Mouse (Mus musculus): Measurements from ENCODE around the gene Reep6.

Reep6 gene

DNA sequence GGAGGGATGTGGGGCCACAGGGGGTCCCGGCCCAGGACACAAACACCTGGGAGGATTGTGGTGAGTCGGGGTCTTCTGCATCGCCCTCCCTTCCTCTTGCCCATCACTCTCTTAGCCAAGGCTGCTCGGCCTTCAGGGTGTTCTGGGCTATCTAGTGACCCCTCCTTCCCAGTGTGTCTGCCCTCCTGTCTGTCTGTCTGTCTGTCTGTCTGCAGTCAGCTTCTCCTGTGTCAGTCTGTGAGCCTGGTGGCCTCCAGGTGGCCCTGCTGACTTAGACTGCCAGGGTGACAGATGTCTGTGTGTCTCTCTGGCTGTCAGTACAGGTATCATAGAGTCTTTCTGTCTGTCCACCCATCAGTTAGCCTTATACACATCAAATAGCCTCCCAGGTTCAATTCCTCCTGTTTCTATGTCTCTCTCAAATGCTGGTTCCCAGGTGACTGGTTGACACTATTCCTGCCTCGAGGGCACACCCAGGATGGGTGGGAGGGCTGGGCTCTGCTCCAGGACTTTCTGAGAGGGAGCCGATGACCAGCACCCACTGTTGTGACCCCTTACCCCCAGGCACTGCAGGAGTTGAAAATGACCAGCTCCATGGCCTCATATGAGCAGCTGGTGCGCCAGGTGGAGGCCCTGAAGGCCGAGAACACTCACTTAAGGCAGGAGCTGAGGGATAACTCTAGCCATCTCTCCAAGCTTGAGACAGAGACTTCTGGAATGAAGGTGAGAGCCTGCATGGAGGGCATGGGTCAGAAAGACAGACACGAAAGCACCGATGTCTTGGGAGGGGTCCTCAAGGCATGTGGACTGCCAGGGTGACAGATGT, 28.3 kb upstream of the Reep6 start:
- DNase-seq, result peak; percentile 67

DNA sequence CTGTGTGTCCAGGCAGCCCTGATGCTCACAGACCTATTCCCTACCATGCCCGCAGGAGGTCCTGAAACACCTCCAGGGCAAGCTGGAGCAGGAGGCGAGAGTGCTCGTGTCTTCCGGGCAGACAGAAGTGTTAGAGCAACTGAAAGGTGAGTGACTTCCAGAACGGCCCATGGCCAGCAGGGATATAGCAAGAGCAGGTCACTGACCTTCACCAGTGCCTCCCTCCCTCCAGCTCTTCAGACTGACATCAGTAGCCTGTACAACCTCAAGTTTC, 27.7 kb upstream of the Reep6 start:
- no peak for DNase-seq

DNA sequence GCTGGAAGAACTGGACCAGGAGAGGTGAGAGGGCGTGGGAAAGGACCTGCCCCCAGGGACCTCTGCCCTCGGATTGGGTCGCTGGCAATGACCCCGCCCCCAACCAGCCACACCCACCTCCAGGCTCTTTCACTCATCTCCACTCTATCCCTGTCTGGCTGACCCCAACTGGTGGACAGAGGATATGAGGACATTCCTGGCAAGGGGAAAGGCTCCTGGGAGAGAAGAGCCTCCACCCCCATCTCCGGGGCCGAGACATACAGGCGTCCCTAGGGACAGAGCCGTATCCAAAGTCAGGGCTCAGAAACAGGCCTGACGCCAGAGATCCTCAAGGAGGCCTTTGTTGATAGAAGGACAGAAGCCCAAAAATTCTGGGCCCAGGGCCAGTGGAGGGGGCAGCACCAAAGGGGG, 27.3 kb upstream of the Reep6 start:
- DNase-seq, result peak; percentile 81

DNA sequence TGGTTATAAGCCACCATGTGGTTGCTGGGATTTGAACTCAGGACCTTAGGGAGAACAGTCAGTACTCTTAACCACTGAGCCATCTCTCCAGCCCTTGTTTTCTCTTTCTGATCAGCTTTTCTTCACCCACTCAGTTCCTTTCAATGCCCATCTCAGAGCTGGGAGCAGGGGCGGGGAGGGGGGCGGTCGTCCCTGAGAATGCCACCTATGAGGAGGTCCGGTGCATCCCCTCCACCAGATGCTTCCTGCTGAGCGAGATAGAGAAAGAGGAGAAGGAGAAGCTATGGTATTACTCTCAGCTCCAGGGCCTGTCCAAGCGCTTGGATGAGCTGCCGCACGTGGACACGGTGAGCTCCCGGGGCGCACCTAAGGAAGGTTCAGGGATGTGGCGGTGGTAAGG, 25.3 kb upstream of the Reep6 start:
- no peak for DNase-seq

DNA sequence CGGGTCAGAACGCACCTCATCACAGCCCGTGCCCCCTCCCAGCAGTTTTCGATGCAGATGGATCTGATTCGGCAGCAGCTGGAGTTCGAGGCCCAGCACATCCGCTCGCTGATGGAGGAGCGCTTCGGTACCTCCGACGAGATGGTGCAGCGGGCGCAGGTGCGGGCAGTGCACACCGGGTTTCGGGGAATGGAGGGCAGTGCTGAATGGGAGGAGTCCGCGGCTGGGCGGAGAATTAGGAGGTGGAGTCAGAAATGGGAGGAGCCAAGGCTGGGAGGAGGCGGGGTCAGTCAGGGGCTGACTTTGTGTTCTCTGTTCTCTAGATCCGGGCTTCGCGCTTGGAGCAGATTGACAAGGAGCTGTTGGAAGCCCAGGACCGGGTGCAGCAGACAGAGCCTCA, 24.9 kb upstream of the Reep6 start:
- DNase-seq, result no peak

DNA sequence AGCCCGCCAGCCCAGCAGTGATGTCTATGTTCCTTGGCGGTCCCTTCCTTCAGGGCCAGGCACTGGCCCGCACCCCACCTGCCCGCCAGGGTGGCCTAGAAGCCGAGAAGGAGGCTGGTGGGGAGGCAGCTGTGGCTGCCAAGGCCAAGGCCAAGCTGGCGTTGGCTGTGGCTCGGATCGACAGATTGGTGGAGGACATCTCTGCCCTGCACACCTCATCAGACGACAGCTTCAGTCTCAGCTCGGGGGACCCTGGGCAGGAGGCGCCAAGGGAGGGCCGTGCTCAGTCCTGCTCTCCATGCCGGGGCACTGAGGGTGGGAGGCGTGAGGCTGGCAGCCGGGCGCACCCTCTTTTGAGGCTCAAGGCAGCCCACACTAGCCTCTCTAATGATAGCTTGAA, 18.2 kb upstream of the Reep6 start:
- DNase-seq, result peak; percentile 56

- peak; percentile 65 for DNase-seq
Observed at GRCm38 (mm10) chr10:80312586-80313504, 16.9 kb upstream of the Reep6 start.

GRCm38 (mm10) chr10:80313627-80314201, 16.0 kb upstream of the Reep6 start:
- peak; percentile 76 for DNase-seq

DNA sequence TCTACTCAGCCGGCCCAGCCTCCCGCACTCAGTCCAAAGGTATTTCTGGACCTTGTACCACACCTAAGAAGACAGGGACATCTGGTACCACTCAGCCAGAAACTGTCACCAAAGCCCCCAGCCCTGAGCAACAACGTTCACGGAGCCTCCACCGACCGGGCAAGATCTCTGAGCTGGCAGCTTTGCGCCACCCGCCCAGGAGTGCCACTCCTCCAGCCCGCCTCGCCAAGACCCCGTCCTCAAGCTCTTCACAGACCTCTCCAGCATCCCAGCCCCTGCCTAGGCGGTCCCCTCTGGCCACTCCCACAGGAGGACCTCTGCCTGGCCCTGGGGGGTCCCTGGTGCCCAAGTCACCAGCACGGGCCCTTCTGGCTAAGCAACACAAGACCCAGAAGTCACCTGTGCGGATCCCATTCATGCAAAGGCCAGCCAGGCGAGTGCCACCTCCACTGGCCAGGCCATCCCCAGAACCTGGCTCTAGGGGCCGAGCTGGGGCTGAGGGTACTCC, 15.2 kb upstream of the Reep6 start:
- DNase-seq, result peak; percentile 59

DNA sequence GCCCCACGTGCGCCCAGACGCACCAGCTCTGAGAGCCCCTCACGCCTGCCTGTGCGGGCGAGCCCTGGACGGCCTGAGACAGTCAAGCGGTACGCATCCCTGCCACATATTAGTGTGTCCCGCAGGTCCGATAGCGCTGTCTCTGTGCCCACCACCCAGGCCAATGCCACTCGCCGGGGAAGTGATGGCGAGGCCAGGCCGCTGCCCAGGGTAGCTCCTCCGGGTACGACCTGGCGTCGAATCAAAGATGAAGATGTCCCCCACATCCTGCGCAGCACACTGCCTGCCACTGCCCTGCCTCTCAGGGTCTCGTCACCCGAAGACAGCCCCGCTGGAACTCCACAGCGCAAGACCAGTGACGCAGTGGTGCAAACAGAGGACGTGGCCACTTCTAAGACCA, 14.4 kb upstream of the Reep6 start:
- peak; percentile 52 for DNase-seq

- DNase-seq, result no peak
Observed at GRCm38 (mm10) chr10:80316359-80316781, 13.4 kb upstream of the Reep6 start.

DNA sequence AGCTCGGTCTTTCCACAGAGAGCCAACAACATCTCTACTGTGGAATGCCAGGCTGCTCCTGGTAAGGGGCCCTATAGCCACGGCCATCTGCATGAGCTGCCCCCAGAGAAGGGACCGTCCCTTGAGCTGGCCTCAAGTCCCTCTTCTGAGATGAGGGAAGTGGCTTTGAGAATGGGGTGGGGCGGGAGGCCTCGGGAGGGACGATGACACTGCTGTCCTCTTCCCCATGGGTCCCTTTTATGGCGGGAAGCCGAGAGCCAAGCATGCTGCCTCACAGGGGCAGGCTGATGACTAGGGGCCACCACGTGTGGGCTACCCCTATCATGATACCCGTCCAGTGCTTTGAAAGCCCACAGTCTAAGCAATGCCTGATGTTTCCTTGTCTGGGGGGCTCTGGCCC, 12.7 kb upstream of the Reep6 start:
- no peak for DNase-seq

DNA sequence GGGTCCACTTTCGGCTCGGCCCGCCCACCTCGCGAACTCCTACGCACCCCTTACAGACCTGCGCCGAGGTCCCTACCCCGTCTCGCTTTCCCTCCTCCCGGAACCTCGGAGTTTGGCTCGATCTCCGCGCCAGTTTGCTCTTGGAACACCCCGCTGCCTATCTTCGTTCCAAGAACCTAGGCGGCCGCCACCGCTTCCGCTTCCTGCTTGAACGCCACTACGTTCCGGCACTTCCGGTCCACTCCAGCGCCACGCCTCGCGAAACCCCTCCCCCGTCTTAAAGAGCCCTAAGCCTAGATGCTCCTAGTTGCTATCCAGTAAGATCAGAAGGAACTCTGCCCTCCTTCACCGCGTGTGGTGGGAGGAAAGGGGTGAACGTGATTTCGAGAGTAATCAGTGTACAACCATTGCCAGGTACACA, 9.4 kb upstream of the Reep6 start, which contains the start of gene 2310011J03Rik:
Gene 2310011J03Rik (minus strand): TSS at position 198 of the 421 bp plus-strand sequence.
- peak; percentile 90 for DNase-seq

DNA sequence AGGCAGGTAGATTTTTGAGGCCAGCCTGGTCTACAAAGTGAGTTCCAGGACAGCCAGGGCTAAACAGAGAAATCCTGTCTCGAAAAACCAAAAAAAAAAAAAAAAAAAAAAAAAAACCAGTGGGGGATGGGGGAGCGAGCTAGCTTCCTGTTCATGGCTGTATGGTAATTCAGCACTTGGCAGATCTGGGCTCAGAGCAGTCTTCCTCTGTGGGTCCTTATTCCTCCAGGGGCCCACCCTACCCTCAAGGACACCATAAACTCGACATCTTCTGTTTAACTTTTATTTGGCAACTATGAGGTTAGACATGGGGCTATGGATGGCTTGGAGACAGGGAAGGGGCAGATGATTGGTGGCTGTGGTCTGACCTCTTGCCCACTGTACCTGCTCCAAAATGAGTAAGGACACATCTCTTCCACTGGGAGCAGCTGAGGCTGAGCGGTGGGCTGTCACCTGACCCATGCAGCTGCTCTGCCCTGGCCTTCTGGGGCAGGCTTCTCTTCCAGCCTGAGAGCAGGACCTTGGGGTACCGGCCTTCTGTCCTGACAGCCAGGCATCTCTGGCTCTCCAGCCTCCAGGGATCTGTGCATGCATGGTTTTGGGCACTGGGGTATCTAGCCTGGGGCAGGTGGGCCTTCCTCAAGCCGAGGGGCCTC, 8.6 kb upstream of the Reep6 start:
- DNase-seq, result no peak

DNA sequence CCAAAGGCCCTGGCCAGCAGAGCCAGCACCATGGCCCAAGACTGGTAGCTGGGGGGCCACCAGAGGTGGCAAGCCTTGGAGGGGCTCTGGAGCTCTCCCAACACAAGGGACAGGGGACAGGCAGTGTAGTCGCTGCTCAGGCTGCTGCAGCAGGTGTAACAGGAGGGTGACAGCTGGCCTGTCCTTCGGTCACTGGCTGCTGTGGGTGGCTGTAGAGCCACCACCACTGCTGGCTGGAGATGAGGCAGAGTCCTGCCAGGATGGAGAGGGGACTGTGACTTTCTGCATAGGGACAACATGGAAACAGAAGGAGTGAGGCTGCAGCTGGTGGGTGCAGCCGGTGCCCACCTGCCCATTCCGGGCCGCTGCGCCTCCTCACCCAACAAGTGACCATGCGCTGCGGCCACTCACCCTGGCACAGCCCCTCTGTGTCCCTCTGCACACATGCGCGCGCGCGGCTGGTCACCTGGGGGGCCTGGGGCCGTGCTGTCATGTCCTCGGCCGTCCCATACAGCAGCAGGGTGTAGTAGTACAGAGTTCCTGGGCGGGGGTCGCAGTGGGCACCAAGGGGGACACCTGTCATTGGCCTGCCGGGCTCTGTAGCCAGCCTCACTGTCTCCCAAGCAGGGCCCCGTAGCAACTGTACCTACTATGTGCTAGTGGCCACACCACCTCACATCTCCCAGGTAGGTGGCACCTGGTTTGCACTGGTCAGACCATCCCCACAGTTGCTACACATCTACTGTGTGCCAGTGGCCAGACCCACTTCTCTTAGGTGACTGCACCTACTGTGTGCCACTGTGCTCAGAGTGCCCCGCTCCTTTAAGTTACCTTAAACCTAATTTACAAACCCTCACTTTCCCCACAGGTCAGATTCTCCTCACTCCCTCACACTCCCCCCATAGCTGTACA, 7.8 kb upstream of the Reep6 start:
- peak; percentile 67 for DNase-seq

- peak; percentile 62 for DNase-seq
Observed at GRCm38 (mm10) chr10:80322811-80323211, 6.9 kb upstream of the Reep6 start.

DNA sequence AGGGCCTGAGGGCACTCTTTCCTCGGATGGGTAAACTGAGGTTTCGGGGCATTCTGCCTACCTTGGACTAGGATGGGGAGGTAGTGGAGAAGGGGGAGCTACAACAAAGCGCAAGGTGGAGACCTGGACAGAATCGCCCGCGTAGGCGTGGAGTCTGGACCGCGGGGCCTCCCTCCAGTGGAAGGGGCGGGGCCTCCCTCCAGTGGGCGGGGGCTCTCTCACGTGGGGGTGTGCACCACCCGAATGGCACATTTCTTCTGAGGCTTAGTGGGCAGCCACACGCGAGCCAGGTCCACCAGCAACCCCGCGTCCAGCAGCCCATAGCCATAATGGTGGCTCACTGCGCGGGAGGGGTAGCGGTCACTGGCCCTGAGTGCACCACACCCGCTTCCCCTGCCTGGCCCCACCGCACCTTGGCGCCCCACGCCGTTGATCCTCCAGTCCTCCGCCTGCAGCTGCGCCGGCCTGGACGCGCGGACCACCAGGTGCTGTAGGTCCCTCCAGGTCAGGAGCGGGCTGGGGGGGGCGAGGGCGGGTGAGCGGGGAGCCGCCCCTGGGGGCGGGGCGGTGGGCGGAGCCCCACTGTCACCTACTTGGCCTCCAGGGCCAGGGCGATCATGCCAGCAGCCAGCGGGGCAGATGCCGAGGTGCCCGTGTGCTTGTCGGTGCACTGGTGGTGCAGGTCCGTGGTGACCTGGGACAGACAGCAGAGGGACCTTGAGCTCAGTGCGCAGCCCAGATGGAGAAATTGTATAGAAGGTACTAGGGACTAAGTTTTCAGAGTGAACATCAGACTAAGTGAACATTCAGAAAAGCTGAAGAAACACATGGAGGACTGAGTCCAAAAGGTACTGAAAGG, 6.3 kb upstream of the Reep6 start:
- DNase-seq, result peak; percentile 82

GRCm38 (mm10) chr10:80324120-80325037, 5.4 kb upstream of the Reep6 start:
- DNase-seq, result peak; percentile 71

DNA sequence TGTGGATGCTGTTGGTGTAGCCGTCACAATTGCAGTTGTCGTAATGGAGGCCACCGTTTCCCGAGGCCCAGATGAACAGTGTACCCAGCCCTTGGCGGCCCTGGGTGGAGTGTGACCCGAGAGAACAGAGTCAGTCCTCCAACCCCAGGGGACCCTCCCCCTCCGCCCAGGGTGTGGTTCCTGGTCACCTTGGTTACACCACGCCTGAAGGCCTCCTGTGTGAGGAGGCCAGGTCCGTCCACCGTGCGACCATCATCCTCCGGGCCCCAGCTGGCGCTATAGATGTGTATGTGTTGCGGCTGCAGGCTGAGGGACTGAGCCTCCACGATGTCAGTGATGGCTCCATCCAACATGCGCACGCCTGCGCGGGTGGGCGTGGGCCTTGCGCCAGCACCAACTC, 4.7 kb upstream of the Reep6 start:
- DNase-seq, result peak; percentile 73

DNA sequence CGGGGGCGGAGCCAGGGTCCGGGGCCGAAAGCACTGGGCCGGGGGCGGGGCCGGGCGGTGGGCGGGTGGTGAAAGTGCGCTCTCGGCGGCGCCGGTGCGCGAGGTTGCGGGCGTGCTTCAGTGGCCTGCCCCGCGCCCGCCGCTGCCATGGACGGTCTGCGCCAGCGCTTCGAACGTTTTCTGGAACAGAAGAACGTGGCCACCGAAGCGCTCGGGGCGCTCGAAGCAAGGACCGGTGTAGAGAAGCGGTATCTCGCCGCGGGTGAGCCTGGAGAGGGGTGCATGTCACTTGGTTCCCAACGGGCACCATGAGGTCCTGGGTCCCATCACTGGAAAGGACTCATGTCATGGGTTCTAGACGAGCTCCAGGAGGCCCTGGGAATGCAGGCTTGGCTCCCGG, 331 bp downstream of the Reep6 start:
- no peak for DNase-seq
